Mouse (Mus musculus): ENCODE results near the gene Cfap65.

DNA sequence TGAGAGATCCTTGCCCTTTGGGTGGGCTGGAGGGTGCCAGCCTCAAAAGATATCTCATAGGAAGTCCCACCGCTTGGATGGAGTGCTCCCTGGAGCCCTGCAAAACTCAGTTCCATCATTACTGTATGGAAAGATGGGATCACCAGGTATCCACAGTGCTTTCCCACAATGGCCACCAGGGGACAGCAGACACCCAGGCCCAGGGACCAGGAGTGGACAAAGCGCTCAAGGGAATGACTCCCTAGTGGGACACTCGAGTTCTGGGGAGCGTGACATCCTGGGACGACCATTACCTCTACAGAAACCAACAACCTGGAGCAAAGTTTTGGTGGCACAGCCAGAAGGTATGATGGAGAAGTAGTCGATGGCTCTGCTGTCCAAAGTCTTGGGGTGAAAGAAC is 8.7 kb downstream of the Cfap65 start:
- peak; percentile 82 for TF ChIP-seq CTCF (IDR thresholded peaks at IDR 0.05; ENCODE audit: borderline replicate concordance, insufficient read depth, low read depth, low read length)
- TF ChIP-seq POLR2A (IDR thresholded peaks at IDR 0.05; ENCODE audit: borderline replicate concordance, insufficient read depth, low read length), result no peak
